Mouse (Mus musculus): ENCODE results near the gene Sema6d. TPM values are rescaled to one million over a fixed set of nuclear protein-coding genes. Genes with fewer than 3 reads are reported as not detected.

Sema6d gene
- polyA plus RNA-seq, 3 experiments from 2014 or later, result 2.2 to 6.6 (median 2.4) TPM

- no peak for ATAC-seq
Observed at GRCm38 (mm10) chr2:124176265-124176664, 86.5 kb downstream of the Sema6d start.

DNA sequence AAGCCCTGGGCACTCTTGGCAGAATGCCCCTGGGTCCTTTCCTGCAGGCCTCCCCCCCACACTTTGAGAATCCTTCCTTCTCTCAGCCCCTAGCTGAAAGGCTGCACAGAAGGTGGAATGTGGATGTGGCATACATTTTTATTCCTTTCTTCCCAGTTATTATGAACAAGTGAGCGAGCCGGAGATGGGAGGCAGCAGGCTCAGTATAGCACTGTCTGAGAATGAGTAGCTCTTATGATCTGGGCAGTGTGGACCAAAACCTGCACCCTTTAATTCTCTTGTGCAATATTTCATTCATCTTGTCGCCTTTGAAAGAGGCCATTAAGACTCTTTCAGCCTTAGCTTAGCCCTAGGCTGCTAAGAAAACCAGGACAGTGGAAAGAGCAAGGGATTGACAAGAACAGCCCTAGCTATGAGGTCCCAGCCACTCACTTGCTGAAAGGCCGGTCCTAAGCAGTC is 87.0 kb downstream of the Sema6d start:
- ATAC-seq, result no peak

DNA sequence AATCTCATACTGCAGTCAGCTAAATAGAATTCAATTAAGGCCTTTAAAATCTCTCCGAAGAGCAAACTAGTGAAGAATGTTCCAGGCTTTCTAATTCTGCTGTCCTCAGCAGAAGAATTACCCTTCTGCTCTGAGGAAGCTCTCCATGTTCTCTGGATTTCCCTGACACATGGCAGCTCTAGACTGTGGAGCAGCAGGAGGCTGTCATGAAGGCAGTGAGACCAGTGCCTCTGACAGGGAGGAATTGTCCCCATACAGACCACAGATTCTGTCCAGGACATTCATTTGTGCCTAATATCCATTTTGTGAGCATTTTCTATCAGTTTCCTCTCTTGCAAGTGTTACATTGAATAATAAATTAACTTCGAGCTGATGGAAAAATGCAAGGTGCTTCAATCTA is 99.5 kb downstream of the Sema6d start:
- no peak for ATAC-seq

- ATAC-seq, result no peak
Observed at GRCm38 (mm10) chr2:124194041-124194440, 104.3 kb downstream of the Sema6d start.

DNA sequence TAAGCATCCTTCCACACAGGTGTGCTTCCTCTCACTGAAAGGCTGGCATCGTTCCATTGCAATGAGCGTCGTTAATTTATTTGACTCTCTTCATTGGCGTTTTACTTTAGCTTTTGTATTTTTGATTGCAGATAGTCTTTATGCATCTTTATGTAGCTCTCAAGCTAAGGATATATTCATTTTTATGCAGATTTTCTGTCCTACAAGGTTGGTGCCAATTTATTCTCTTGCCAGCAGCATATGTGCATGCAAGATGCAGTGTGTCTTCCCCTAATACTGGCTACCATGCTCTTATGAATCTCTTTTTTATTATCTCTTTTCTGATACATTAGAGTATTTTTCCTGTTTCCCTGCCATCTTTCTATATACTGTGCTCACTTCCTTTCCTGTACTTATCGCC is 111.7 kb downstream of the Sema6d start:
- no peak for ATAC-seq

DNA sequence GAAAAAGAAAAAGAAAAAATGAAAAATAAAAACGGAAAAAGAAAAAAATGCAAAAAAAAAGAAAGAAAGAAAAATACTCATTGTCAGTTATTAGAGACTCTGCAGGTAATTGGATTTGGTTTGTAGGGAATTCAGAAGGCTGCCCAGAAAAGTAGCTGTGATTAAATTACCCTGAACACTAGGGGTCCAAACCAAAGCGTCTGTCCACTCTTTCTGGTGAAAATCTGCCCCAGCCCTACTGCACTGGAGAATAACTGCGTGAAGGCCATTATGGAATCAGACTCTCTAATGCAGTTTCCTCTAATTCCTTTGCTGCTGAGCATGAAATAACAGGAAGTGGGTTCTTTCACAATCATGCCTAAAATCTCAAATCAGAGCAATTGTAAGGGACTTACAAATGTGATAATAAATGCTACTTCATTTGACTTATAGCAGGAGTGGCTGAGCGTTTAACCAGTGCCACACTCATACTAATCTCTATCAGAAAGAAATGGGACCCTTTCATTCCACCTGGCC is 112.8 kb downstream of the Sema6d start:
- no peak for ATAC-seq

DNA sequence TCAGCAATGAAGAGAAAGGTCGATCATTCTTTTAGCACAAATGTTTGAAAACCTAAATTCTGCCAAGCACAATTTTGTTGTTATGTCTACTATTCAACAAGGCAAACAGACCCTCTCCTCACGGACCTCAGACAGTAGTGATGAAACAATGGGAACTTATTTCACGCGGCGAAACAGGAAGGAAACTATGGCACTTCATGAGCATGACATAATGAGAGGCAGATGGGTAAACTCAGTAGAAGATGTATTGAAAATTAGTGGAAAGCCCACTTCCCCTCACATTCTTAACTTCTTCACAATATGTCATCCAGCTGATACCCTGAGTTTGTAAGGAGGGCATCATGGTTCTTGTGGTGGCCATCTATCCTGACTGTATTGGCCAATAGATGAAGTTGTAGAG is 116.0 kb downstream of the Sema6d start:
- no peak for ATAC-seq

DNA sequence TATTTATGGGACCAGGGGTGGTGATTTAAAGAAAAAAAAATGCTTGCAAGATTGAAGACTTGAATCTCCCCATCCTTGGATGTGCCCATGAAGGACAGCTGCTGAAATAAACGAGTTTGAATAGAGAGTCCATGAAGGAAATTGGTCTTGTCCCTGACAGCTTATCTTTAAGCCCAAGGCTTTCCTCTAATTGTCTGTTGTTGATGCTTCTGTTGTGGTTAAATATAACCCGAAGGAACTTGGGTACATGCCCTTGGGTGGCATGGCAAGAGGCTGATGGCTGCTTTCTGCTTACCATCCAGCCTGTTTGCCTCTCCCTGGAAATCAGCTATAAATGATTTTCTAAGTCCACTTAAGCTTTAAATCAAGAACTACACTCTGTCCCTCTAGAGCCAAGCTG is 118.5 kb downstream of the Sema6d start:
- no peak for ATAC-seq

- no peak for ATAC-seq
Observed at GRCm38 (mm10) chr2:124223559-124223958, 133.8 kb downstream of the Sema6d start.

DNA sequence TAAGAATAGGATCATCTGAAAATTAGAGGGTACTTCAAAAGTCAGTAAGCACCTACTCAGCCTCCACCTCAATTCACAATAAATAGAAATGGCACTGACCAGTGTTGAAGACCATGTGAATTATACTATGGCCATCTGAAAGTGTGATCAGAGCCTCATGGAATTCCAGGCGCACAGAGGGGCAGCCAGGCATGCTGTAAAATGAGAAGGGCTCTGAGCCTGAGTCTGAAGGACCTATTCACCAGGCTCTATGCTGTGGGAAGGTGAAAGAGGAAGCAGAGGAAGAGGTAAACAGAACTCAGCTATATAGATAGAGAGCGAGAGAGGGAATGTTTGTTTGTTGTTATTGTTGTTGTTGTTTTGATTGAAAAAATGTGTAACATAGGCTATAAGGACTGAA is 134.6 kb downstream of the Sema6d start:
- ATAC-seq, result no peak

DNA sequence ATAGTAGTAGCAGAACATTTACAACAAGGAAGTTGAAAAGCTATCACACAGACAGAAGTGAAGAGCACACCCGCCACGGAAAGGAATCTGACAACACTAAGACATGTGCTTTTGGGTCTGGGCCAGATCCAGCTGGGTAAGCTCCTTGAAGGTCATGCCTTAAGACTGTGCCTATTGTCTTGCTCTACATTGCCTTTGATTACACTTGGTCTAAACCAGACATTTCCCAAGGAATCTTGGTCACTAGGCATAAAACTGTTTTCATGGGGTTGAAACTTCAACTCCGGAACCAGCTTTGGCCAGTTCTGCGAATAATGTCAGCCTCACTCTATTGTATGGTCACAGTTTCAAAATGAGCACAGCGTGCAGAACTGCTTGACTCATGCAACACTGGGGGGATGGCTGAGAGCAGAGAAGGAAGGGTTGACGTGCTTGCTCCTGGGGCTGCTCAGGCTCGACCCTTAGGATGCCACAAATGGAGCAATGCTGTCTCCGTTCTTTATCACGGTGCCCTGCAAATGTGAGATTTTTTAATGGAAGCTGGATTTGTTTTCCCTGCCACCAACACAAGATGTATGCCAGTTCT is 145.0 kb downstream of the Sema6d start:
- ATAC-seq, result no peak

GRCm38 (mm10) chr2:124235237-124236055 is 145.7 kb downstream of the Sema6d start:
- no peak for ATAC-seq

- no peak for ATAC-seq
Observed at GRCm38 (mm10) chr2:124236831-124237230, 147.1 kb downstream of the Sema6d start.

GRCm38 (mm10) chr2:124243608-124244007 is 153.8 kb downstream of the Sema6d start:
- no peak for ATAC-seq

GRCm38 (mm10) chr2:124244543-124245245 is 154.9 kb downstream of the Sema6d start:
- ATAC-seq, result no peak

GRCm38 (mm10) chr2:124258108-124258507 is 168.3 kb downstream of the Sema6d start:
- no peak for ATAC-seq

DNA sequence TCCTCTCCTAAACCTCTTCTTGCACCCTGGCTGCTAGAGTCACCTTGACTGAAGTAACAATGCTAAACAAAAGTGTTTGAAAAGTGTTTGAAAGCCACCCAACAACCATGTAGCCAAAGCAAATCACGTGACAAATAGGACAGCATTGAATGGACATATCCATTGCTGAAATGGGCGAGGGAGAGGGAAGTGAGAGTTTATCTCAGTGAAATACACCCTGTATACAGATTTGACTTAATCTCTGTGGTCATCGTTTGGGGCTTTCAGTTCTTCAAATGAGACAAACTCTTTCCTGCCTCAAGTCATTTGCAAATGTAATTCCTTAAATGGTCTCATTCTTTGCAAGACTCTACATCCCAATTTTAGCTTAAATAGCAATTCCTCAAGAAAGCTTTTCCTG is 174.5 kb downstream of the Sema6d start:
- no peak for ATAC-seq

DNA sequence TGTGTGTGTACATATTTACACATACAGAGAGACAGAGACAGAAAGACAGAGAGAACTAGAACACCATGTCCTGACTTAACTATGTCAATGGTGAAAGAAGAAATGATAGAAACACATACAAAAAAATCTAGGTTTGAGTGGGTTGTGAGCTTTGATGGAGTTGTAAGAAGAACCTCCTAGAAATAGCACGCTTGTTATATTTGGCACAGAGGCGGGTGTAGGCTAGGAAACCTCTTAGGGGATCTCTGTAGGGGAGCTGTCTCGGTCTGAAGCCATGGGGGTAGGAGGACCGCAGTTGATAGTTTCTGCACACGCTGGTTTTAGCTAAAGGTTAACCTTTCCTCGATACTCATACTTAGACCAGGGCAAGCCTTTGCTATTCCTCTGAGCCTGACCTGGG is 181.4 kb downstream of the Sema6d start:
- ATAC-seq, result no peak

DNA sequence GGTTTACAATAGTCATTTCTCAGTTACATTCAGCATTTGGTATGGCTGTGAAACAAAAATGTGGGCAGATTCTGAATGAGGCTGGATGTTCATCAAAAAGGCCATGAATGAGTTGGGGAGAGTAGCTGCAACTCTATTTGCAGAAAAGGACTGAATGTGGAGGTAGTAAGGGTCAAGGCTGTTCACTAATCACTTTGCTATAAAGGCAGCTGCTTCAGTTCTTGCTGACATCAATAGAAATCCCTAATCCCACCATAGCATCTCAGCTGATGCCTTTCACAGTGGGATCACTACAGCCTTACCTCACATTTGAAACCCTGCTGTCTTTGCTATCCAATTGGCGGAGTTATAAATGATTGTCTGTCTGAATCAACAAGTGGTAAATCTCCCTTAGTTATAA is 187.7 kb downstream of the Sema6d start:
- no peak for ATAC-seq

DNA sequence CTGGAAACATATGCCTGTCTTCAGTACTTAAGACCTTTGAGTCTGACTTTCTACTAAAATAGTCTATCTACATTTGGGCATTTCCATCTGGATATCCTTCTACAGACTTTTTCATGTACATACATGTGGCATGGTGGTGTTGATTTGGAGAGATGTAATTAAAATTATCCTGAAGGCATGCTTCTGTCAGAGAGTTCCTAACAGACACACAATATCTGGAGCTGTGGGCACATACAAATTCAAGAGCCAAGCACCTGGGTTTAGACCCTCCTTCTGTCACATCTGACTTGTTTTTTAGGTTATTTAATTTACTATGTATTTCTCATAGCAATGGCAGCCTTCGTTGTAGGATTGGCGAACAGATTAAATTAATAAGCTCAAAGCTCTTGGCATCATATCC is 195.3 kb downstream of the Sema6d start:
- ATAC-seq, result no peak

GRCm38 (mm10) chr2:124289356-124289755 is 199.6 kb downstream of the Sema6d start:
- ATAC-seq, result no peak

GRCm38 (mm10) chr2:124291145-124291544 is 201.4 kb downstream of the Sema6d start:
- ATAC-seq, result no peak

DNA sequence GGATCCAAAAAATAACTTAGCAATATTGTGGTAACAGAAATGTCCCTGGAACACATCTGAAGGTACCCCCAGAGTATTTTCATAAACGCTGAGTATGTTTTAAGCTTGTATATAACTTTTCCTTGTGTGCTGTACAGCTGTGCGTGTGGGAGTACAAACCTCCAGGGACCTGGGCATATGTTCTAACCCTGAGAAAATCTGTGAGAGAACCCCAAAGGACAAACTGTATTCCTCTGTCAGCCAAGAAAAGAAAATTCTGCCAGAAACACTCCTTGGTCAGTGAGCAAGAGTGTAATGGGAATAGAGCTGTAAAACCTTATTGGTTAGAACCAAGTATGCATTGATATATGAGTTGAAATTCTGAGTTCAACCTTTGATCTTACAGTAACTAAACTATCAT is 203.8 kb downstream of the Sema6d start:
- ATAC-seq, result no peak

DNA sequence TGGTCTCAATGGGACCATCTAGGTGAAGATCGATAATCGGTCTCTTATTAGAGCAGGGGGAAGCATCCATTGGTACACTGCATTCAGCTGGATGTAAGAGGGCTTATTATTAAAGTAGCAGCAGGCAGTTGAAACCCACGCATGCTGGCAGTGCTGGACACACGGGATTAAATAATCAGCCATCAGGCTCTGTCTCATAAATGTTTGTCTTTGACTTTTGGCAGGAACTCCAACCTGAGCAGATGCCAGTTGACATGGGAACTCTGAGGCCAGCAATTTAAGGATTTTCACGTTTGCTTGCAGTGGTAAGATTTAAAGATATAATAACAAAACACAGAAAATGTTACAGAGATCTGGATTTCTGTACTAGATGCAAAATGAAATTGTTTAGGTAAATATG is 208.6 kb downstream of the Sema6d start:
- ATAC-seq, result no peak
